Mouse (Mus musculus): ENCODE results near the gene Xirp2. TPM values are rescaled to one million over a fixed set of nuclear protein-coding genes. Genes with fewer than 3 reads are reported as not detected.

Xirp2 gene
- not detected in 2 replicates for polyA plus RNA-seq (2012; rRNA removed)

GRCm38 (mm10) chr2:67445780-67446179, at the start of gene Xirp2:
Gene Xirp2, plus strand, starts transcription at chr2:67446002.

GRCm38 (mm10) chr2:67413425-67413824, 32.4 kb upstream of the Xirp2 start, which contains the start of gene Gm21830:
Gene Gm21830, plus strand, starts transcription at chr2:67413725.

GRCm38 (mm10) chr2:67433081-67433480, 12.7 kb upstream of the Xirp2 start, which contains the start of gene Gm26727:
Gene Gm26727, minus strand, starts transcription at chr2:67433181.

GRCm38 (mm10) chr2:67565480-67566331, 119.9 kb downstream of the Xirp2 start, which contains the start of gene B3galt1:
Gene B3galt1, plus strand, starts transcription at chr2:67565871.

Other genes starting within 250 kb of the Xirp2 start
- not detected in 2 replicates for gene Gm21830, start 32.3 kb upstream of the Xirp2 start, polyA plus RNA-seq (2012; rRNA removed)
- not detected in 2 replicates for gene Gm26727, start 12.8 kb upstream of the Xirp2 start, polyA plus RNA-seq (2012; rRNA removed)
- 0.26 TPM in 2 replicates for gene B3galt1, start 119.9 kb downstream of the Xirp2 start, polyA plus RNA-seq (2012; rRNA removed)